Mouse (Mus musculus): ENCODE results near the gene Insc.

- no peak for TF ChIP-seq POLR2AphosphoS2 (IDR thresholded peaks at IDR 0.05; ENCODE audit: low read length)
- no peak for TF ChIP-seq POLR2A (IDR thresholded peaks at IDR 0.05; ENCODE audit: control insufficient read depth in 1 of 2, insufficient read depth in 1 of 2, low read depth in 1 of 2, low read length in 2 of 2, poor library complexity in 1 of 2)
- no peak for TF ChIP-seq GATA1 (IDR thresholded peaks at IDR 0.05; ENCODE audit: low read depth, low read length)
- TF ChIP-seq CTCF (IDR thresholded peaks at IDR 0.05 in 2 of 3, conservative IDR thresholded peaks at IDR 0.05 in 1 of 3; ENCODE audit: control insufficient read depth in 1 of 3, insufficient read depth in 1 of 3, low read depth in 2 of 3, low read length in 3 of 3, poor library complexity in 1 of 3, severe bottlenecking in 1 of 3), result peak; percentile 75 to 97 (median 87)
- TF ChIP-seq SIN3A (IDR thresholded peaks at IDR 0.05; ENCODE audit: low read length), result no peak
- peak; percentile 12; the same call in 1 of the 2 replicates for TF ChIP-seq USF1 (IDR thresholded peaks at IDR 0.05; ENCODE audit: low read depth, low read length)
These were observed 73.9 kb downstream of the Insc start for GRCm38 (mm10) chr7:114817291-114817806.
